Mouse (Mus musculus) retina, adult 2 months (tissue): Measurements from ENCODE around the gene Zfp326.
"Not testable (repeated sequence)": the region's sequence is repeated elsewhere in the genome, so short reads cannot be mapped to it uniquely, and the experiment has no call there.

Experiments used
- DNase-seq: peaks from one replicate; pipeline ENCODE4 v3.0.0-alpha.2; 2012; ENCODE audit warnings: low read depth, low spot score

Gene Zfp326

DNA sequence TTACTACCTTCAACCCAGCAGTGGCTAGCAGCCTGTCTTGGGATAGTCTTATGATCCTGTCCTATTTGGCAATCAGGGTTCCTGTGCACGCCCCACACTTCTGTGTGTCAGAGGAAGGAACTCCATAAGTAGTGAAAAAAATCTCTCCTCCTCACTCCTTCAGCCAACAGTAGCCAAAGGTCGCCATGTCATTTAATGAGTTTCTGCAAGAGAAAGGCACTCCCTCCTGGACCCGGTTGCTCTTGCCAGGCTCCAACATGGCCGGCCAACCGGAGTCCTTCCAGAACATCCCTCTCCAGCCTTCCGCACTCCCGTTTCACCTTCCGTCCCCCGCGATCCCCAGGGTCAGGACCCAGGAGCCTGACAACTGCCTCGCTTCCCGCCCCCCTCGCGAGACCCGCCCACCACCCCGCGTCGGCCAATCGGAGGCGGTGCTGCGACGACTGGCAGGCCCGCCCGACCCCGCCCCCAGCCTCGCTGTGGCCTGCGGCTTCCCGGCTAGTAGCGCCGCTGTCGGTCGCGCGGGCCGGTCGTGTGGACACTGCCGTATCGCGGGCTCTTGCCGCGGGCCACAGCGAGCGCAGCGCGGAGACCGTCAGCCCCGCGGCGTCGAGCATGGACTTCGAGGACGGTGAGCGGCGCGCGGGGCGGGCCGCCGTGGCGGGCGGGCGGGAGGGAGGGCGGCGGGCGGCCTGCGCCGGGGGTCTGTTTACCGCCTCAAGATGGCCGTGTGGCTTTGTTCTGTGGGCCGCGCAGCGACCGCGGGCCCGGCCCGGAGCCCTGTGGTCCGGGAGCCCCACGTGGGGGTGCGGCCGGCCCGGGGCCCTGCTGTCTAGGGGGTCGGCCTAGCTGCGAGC, at the start of gene Zfp326:
Gene Zfp326, plus strand, starts transcription at position 498 of the 857 bp plus-strand sequence.
- peak; percentile 78 for DNase-seq

DNA sequence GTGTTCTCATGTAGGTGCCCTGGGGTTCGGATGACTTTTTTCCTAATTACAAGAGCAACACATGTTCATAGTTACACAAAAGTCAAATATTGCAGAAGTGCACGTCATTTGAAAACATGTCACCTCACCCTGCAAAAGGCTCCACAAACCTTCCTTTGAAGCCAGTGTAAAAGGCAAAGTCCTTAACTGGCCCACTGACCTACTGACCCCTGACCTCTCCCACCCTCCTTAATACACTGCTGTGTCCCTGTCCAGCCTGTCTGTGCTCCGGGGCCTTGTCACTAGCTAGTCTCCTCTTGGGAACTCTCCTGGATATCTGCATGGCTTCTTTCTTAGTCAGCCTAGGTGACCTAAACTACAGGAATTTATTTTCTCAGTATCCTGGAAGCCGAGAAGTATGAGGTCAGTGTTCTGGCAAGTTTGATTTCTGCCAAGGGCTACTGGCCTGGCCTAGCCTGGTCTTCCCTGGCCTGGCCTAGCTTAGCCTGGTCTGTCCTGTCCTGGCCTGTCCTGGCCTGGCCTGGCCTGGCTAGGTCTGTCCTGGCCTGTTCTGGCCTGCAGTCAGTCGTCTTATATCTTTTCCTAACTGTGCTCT, 49.4 kb upstream of the Zfp326 start:
- no peak for DNase-seq

DNA sequence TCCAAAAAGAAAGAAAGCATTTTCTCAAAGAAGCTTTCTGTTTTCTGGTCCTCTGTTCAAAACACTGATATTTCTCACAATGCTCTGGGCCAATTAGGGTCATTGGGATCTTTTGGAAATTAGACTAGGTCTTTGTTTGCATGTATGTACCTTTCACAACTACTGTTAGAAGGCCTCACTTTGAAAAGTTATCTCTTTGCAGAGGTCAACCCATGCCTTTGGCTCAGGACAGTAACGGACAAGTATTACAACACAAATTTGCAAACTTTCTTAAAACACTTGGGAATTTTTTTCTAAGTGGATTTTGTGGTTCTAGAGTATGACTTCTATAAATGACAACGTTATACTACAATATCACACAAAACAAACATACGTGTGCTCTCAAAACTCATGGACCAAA, 48.3 kb upstream of the Zfp326 start:
- DNase-seq = no peak

DNA sequence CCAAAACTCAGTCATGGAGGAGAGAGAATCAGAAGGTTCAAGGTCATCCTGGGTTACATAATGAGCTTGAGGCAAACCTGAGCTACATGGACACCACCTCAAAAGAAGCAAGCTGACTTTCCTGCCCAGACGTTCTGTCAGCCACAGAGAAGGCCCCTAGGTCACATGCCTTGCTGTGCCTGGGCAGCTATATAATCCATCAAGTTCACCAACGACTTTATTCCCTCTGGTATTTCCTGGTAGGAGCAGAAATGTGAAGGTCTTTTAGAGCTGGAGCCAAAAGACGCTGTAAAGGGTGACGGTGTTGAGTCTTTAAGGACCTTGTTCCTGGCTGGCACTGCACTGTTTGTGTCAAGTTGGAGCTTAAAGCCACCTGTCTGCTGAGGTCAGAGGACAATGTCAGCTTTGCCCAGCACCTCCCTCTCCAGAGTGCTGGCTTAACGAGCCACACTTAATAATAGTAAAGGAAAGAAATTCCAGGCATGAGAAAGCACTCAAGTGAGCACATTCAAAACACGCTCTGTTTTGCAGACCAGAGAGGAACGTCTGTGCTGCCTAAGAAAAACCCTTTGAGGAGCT, 47.3 kb upstream of the Zfp326 start:
- no peak for DNase-seq

DNA sequence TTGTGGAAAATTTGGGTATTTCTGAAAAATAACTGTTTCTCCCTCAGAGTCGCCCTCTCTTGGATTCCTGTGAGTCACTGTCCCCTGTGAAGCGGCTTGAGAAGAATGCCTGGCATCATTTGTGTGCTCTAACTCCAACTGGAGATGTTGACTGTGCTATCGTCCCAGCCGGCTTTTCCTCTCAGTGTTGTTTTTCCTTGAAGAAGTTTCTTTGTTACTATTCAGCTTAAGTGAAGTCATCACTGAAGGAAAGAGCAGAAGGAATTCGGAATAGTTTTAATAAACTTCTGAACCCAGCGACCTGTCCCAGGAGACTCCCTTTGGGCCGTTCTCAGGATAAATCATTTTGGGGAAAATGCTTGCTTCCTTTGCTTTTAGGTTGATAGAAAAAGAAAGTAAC, 44.2 kb upstream of the Zfp326 start:
- DNase-seq = no peak

DNA sequence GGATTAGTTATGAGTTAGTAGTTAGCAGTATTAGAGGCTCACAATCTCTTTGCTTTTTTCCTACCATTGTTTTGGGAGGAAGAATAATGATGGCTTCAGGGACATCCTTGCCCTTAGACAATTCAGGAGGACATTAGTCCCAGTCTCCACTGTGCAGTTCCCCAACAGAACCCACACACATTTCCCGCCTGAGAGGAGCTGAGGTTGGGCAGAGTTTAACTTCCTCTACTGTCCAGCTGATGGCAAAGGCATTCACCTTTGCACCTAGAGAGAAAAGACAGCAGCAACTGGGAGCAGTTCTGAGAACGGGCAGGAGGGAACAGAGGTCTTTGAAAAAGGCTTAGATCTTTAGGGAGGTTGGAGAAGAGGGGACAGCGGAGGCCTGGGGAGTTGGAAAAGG, 42.4 kb upstream of the Zfp326 start:
- DNase-seq = no peak

DNA sequence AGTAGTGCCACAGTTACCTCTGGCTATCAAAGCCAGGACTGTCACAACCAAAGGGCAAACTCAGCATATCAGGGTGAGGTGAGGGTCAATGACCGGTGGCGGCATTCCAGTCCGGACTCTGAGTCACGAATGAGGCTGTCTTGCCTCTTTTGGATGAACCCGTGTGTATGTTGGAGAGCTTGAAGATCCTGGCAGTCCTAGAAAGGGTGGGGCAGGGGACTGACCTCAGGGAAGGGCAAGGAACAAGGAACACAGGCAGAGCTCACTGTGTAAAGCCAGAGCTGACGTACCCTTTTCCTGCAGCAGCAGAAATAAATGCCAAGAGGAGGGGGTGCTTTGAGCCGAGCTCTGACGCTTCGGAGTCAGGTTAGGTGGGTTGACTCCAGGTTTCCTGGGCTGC, 40.4 kb upstream of the Zfp326 start:
- DNase-seq = no peak

DNA sequence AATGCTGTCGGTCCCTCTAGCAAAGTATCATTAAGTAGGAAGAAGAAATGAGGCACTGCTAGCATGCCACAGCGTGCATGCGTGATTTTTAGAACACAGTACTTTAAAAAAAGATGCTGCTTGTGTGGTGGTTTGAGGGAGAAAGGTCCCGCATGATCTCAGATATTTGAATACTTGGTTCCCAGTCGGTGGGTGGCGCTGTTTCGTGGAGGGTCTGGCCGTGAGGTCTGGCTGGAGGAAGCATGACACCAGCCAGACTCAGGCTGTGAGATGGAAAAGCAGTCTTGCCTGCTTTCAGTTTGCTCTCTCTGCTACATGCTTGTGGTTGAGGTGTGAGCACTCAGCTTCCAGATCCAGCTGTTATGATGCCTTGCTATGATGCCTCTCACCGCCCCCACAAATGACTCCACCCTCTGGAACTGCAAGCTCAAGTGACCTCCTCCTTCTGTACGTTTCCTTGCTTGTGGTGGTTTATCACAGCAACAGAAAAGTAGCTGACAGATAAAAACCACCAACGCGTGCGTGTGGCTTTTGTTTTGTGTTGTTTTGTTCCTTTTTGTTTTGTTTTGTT, 36.5 kb upstream of the Zfp326 start:
- no peak for DNase-seq

DNA sequence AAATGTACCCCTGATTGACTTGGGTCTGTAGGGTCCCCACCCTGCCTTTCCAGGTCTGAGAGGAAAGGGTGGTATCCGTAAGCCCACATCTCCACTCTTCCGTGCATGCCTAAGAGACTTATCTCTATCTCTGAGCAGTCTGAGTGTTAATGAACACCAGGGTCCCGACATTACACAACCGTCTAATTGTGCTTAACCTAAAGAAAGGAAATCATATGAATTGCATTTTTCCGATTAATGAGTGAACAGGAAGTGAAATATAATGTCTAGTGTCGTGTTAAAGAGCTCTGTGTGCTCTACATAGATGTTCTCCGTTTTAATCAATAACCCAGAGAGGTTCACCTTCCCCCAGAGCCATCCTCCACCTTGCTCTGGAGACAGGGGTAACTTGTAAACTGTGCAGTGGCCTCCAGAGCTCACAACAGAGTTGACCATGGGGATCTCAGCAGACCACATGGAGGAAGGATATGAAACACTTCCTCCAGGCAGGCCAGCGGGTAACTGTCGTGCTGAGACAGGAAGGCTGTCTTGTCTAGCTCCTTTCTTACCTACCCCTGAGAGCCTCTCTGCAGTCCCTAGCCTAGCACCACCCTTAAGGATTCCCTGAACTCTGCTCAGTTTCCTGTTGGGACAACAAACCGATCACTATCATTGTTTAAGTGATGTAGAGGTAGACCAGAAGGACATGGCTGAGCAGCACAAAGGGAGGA, 32.2 kb upstream of the Zfp326 start:
- DNase-seq = no peak

DNA sequence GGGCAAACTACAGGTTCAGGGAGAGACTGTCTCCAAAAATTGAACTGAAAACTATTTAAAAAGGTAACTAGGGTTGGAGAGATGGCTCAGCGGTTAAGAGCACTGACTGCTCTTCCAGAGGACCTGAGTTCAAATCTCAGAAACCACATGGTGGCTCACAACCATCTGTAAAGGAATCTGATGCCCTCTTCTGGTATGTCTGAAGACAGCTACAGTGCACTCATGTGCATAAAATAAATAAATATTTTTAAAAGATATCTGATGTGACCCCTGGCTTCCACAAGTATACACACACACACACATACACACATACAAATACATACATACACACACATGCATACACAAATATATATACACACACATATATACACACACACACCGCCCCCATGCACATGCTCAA, 31.3 kb upstream of the Zfp326 start:
- DNase-seq = no peak

DNA sequence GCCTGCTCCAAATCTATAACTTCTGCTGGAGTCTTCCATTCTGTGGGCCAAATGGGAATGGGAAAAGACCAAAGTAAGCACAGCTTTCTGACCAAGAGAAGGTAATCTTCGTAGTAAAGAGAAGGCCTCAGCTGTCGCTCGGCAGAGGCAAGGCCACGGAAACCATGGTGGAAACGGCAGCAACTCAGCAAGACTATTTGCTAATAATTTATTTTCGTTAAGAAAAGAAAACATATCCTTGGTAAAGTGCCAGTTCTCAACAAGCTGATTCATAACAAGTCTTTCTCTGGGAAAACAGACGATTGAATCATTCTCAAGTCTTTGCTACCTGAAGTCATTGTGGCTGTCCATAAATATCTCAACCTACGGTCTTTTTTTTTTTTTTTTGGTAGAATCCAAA, 28.6 kb upstream of the Zfp326 start:
- DNase-seq = no peak

DNA sequence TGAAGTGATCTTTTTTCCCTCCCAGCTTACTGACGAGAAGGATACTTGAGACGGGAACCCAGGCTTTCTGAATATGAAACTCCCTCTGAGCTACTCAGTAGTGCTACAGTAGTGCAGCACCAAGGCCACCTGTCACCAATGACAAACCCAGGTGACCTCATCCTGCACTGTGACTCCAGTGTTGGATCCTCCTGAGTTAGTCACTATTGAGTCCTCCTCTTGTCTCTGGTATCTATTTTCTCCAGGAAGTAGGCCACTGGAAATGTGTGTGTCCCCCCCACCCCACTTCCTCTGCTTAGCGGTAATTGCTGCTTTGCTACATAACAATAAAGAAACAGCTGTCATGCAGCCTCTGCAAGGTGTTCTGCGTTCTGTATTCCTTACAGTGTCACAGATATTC, 27.1 kb upstream of the Zfp326 start:
- no peak for DNase-seq

DNA sequence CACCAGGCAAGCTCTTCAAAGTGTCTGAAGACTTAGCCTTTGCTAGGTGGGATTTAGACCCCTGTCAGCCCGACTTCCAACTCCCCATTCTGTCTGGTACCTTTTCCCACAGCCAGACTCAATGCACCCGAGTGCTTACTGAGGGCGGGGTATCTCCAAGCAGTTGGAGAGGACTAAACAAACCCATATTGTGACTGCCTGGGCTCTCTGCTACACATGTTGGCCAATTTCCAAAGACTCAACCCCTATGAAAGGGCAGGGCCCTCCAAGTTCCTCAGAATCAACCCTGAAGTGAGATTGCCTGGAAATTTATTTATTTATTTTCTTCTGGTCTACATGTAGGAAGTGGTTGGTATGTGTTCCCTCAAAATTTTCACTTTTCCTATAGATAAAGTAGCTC, 26.7 kb upstream of the Zfp326 start:
- no peak for DNase-seq

DNA sequence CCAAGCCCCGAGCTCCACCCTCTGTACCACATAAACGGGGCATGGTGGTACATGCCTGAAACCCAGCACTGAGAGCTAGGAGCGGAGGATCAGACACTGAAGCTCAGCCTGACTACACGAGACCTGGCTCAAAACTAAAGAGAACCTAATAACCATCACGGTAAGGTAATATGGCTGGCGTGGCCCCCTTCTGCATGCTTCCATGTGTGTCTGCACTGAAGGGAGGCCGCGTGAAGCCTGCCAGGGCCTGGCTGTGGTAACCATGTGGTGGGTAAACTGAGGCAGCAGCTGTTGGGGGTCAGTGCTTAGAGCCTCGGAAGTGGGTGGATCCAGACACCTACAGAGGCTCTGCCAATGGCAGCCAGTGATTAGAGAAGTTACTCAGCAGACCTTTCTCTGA, 23.1 kb upstream of the Zfp326 start:
- DNase-seq = no peak

DNA sequence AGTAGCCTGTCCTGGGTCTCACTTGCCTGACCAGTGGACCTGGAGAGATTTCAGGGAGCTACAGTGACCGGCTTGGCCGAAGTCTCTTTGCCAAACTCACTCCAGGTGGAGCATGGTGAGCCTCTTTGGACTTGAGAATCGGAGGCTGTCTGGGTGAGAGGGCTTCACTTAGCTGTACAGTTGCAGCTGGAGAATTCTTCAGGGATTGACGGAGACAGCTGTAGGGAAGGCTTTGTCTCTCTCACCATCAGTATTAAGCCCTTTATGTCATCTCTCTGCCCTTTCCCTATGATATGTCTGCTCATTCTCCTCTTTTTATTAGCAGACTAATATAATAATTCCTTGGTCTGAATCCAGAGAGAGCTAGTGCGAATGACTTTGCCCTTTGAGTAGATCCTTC, 18.9 kb upstream of the Zfp326 start:
- no peak for DNase-seq

DNA sequence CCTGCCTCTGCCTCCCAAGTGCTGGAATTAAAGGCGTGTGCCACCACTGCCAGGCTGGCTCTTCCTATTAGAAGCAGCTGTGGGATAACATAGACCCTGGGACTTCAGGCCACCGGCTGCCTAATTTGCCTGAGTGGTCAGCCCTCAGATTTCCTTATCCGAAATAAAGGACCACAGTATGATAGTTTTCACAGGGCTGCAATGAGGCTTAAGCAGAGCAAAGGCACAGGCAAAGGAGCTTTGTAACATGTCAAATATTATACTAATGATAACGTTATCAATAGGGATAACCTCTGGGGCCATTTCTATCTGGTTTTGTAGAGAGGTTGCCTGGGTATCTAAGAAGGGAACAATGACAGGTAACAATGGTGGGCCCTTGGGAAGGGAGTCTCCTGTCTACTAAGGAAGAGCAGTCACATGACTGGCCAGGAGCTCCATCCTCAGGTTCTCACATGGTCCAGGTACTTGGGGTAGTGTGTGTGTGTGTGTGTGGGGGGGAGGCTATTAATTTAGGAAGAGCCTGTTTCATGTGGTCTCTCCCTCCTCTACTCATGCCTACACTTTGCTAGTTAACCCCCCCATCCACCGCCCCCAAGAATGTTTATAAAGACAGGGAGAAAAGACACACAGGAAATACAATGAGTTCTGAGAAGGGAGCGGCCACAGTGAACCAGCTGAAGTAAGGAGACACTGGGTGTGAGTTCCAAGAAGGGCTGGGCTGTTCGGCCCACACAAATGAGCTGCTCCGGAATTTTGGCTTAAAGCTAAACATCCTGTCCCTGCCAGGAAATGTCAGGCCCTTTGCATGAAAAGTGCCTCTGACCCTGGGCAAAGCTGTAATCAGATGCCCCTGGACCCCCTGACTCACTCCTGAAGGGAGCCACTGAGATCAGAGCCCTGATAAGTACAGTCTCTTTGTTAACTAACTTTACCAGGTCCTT, 17.3 kb upstream of the Zfp326 start:
- DNase-seq = no peak

DNA sequence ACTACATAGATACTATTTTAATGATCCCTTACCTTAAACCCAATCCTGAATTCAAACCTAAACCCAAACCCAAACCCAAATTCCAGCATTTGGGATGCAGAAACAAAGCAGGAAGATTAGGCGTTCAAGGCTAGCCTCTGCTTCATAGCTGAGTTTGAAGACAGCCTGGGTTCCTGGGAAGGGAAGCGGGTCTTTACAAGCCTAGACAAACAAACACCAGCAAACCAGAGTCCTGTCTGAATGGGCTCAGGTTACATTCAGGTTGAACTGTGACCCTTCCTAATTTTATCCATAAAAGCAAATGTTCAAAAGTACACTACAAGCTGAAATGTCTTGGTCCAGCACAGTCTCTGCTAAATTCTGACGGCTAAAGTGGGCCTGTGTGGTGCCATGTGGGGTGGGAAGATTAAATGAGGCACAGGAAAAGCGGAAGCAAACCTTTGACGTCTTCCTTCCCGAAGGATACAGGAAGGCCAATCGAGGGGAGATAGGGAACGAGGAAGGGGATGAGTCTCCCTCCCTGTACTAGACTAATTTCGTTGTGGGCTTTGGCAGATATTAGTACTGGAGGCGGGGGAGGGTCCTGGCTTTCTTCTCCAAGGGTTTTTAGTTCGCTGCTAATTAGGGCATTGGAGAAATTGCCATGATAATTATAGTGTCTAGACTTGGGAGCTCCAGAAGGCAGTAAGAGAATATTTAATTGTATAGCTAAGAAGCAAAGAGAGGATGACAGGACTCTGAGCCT, 16.5 kb upstream of the Zfp326 start:
- no peak for DNase-seq

DNA sequence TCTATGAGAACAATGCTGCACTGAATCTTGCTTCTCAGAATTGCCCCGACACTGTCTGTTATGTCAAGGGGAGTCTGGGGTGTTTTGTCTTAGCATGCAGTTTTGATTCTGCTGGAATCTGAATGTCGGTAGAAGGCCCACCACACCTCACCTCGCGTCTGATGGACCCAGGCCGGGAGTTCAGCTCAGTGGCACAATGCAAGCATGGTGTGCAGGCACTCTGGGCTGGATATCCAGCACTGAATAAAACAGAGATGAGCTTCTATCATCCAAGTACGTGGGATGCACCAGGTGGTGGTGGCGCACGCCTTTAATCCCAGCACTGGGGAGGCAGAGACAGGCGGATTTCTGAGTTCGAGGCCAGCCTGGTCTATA, 15.9 kb upstream of the Zfp326 start:
- DNase-seq = no peak

DNA sequence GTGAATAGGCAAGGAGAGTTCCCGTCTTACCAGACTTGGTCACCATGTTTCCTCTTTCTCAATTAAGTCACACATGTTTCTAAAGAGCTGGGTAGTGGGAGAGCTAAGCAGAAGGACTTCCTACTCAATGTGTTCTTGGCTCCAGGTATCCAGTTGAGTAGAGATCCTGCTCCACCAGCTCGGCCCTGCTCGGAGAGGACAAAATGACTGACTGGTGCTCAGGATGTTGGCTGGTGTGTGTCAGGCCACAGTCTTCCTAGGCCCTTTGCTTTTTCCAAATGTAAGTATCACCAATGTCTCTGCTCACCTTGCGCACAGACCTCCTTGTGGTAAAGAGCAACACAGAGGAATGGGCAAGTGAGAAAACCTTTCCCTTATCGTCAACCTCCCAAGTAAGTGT, 14.7 kb upstream of the Zfp326 start:
- no peak for DNase-seq

DNA sequence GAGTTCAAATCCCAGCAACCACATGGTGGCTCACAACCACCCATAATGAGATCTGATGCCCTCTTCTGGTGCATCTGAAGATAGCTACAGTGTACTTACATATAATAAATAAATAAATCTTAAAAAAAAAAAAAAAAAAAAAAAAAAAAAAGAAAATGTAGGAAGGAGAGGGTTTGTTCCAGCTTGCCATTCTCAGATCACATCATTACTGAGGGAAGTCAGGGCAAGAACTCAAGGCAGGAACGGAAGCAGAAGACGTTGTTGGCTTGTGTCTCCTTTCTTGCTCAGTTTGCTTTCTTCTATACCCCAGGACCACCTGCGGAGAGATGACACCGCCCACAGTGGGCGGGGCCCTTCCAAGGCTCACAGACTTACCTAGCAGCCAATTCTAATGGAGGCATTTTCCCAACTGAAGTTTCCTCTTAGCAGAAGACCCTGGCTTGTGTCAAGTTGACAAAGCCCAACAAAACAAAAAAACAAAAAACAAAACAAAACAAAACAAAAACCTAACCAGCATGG, 11.2 kb upstream of the Zfp326 start:
- DNase-seq = not testable (repeated sequence)
